Mouse (Mus musculus): Measurements from ENCODE around the gene Trpv4. TPM values are rescaled to one million over a fixed set of nuclear protein-coding genes. Genes with fewer than 3 reads are reported as not detected.

Gene Trpv4
- polyA plus RNA-seq (2015; fragmentation: Nextera tagmentation; extraction: Ambion mirVana) = 0.44 and 0.53 TPM in 2 replicates

- peak within 1 kb of the TSS; percentile 45 for H3K4me3 ChIP-seq (ENCODE audit: low read depth, low read length)
- no peak for ATAC-seq (ENCODE audit: low read depth)
- peaks cover 38% of the 10 kb centered on the region for H3K27me3 ChIP-seq (ENCODE audit: control insufficient read depth, insufficient read depth, low read depth, low read length)
- no peak within 1 kb of the TSS for H3K27ac ChIP-seq (ENCODE audit: low read length)
- H3K9ac ChIP-seq (ENCODE audit: low read depth, low read length) = peak within 1 kb of the TSS; percentile 24; the same call in 1 of the 2 replicates
- peaks cover 3% of the 10 kb centered on the region for H3K4me1 ChIP-seq (ENCODE audit: control insufficient read depth, low read depth, low read length)
- no peaks in the 10 kb centered on the region for H3K36me3 ChIP-seq (ENCODE audit: control insufficient read depth, insufficient read depth)
- WGBS (ENCODE audit: insufficient replicate concordance) = 2% methylated on average over 45 of the region's 47 CpGs
- H3K9me3 ChIP-seq (replicated peaks; ENCODE audit: control insufficient read depth, low read length) = no peaks in the 10 kb centered on the region
- H3K4me2 ChIP-seq (ENCODE audit: low read depth, low read length) = peak within 1 kb of the TSS; percentile 57
Measured at GRCm38 (mm10) chr5:114658255-114658654, at the start of gene Trpv4. Trpv4 (minus strand) TSS chr5:114658421.

DNA sequence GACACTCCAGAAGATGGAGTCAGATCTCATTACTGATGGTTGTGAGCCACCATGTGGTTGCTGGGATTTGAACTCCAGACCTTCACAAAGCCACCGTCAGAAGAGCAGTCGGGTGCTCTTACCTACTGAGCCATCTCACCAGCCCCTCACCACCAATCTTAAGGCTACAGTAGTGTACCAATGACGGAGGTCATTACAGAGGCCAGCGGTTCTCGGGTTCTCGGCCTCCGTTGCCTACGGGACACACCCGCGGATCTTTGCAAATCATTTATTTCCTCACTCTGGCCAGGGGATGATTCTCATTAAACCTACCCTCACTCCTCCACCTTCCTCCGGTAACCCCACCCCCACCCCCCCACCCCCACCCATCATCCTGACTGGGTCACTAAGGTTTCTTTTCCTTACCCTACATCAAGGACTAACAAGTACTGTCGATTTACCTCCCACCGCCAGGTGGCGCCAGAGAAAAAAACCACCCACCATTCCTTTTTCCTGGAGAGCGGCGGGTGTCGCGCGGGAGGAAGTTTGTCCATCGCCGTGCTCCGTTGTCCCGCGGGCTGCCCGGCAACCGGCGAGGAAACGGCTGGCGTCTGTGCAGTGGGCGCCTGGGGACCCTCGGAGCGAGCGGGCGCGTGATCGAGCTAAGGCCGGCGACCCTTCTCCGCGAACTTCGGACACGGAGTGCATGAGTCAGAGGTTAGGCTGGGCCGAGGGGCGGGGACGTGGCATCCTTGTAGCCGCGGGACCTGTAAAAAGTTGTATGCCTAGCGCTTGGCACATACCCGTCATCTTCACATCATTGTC, 49.2 kb upstream of the Trpv4 start, which contains the start of gene Tchp:
Gene Tchp (plus strand): TSS at position 496 of the 804 bp plus-strand sequence.
- Histone ChIP-seq H3K9ac (ENCODE audit: low read depth, low read length) (peak within 1 kb of the TSS; percentile 85), H3K27me3 (ENCODE audit: control insufficient read depth, insufficient read depth, low read depth, low read length) (no peaks in the 10 kb centered on the region), H3K4me2 (ENCODE audit: low read depth, low read length) (peak within 1 kb of the TSS; percentile 87), H3K36me3 (ENCODE audit: control insufficient read depth, insufficient read depth) (peaks cover 7% of the 10 kb centered on the region; the same call in 1 of the 2 replicates), H3K4me1 (ENCODE audit: control insufficient read depth, low read depth, low read length) (peaks cover 17% of the 10 kb centered on the region), H3K9me3 (replicated peaks; ENCODE audit: control insufficient read depth, low read length) (no peaks in the 10 kb centered on the region), H3K4me3 (ENCODE audit: low read depth, low read length) (peak within 1 kb of the TSS; percentile 95), H3K27ac (ENCODE audit: low read length) (no peak within 1 kb of the TSS)
- ATAC-seq (ENCODE audit: low read depth) = peak; percentile 66
- 5% methylated on average over 49 of the region's 49 CpGs for WGBS (ENCODE audit: insufficient replicate concordance)

DNA sequence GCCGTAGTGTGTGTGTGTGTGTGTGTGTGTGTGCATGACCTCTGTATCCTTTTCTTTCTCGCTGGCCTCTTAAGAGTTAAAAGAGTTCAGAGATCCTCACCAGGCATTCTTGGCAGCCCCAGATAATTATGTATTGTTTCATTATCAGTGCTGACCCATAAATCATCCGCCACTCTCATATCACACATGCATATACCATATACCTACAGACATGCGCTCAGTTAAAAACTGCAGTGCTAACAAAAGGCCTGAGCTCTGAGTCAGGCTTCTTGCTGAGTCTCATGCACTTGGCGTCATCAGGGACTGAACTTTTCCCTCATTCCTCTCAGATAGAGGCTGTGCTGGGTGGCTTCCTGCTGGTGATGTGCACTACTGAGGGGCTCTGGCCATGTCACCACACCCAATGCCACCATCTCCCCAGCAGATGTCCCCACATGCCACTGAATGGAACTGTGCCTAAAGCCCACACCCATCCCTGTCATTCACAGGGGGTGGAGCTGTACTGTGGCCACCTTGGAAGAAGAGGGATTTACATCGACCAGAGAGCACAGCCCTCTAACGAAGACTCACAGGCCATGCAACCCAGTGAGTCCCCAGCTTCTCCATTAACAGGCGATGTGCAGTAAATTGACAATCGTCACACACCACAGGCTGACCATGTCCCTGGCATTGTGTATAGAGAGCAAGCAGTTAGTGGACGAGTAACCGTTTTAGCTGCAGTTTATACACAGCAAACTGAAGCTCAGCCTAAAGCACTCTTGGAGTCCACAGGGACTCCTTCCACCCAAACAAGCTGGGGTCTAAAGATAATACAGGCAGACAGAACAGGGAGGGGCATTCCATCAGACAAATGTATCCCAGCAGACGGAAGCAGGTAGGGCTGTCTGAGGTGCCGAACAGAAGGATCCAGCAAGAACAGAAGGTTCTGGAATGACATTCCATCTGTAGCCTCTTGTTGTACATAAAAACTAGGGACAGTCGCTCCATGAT, 44.5 kb upstream of the Trpv4 start:
- H3K36me3 ChIP-seq (ENCODE audit: control insufficient read depth, insufficient read depth) = no peaks in the 10 kb centered on the region
- H3K9me3 ChIP-seq (replicated peaks; ENCODE audit: control insufficient read depth, low read length) = no peaks in the 10 kb centered on the region
- no peak overlapping the region for H3K4me2 ChIP-seq (ENCODE audit: low read depth, low read length)
- H3K9ac ChIP-seq (ENCODE audit: low read depth, low read length) = no peak overlapping the region
- no peak overlapping the region for H3K27ac ChIP-seq (ENCODE audit: low read length)
- no peaks in the 10 kb centered on the region for H3K27me3 ChIP-seq (ENCODE audit: control insufficient read depth, insufficient read depth, low read depth, low read length)
- ATAC-seq (ENCODE audit: low read depth) = peak; percentile 65
- WGBS (ENCODE audit: insufficient replicate concordance) = 31% methylated on average over 14 of the region's 14 CpGs
- H3K4me3 ChIP-seq (ENCODE audit: low read depth, low read length) = no peak overlapping the region
- H3K4me1 ChIP-seq (ENCODE audit: control insufficient read depth, low read depth, low read length) = peaks cover 12% of the 10 kb centered on the region

- 15% methylated on average over 7 of the region's 7 CpGs for WGBS (ENCODE audit: insufficient replicate concordance)
- H3K36me3 ChIP-seq (ENCODE audit: control insufficient read depth, insufficient read depth) = no peaks in the 10 kb centered on the region
- peaks cover 12% of the 10 kb centered on the region for H3K4me1 ChIP-seq (ENCODE audit: control insufficient read depth, low read depth, low read length)
- ATAC-seq (ENCODE audit: low read depth) = peak; percentile 22; the same call in 1 of the 2 replicates
- no peak overlapping the region for H3K27ac ChIP-seq (ENCODE audit: low read length)
- H3K4me3 ChIP-seq (ENCODE audit: low read depth, low read length) = no peak overlapping the region
- H3K4me2 ChIP-seq (ENCODE audit: low read depth, low read length) = no peak overlapping the region
- no peak overlapping the region for H3K9ac ChIP-seq (ENCODE audit: low read depth, low read length)
- no peaks in the 10 kb centered on the region for H3K27me3 ChIP-seq (ENCODE audit: control insufficient read depth, insufficient read depth, low read depth, low read length)
- H3K9me3 ChIP-seq (replicated peaks; ENCODE audit: control insufficient read depth, low read length) = no peaks in the 10 kb centered on the region
Measured at GRCm38 (mm10) chr5:114699015-114699414, 40.8 kb upstream of the Trpv4 start.

DNA sequence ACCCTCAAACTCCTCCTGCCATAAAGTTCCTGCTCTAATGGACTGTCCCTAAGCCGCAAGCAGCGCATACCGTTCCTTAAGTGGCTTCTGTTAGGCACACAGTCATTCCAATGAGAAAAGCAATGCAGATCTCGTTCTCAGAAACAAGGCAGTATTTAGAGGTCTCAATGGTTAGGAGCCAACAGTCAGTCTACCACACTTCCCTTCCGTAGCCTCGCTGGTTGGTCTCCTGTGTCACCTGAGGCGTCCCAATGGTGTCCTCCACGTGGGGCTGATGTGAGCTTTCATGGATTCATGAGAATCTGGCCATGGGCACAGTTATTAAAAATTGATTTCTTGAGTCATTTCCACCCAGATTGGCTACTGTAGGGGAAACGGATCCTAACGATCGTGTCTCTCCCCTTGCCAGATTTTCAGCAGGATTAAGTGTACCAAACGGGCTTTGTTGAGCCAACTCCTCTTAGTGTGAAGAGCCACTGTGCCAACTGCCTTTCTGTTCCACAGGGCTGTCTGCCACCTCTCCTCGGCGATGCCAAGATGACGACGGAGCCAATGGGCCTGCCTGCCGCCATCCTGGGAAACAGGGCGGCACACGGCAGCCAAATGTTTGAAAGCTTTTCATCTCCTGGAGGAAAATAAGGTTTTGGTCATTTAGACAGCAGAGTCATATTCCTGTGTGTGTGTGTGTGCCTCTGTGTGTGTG, 40.0 kb upstream of the Trpv4 start:
- Histone ChIP-seq H3K9ac (ENCODE audit: low read depth, low read length) (no peak overlapping the region), H3K4me3 (ENCODE audit: low read depth, low read length) (no peak overlapping the region), H3K27ac (ENCODE audit: low read length) (no peak overlapping the region), H3K27me3 (ENCODE audit: control insufficient read depth, insufficient read depth, low read depth, low read length) (no peaks in the 10 kb centered on the region), H3K4me1 (ENCODE audit: control insufficient read depth, low read depth, low read length) (peaks cover 10% of the 10 kb centered on the region), H3K4me2 (ENCODE audit: low read depth, low read length) (no peak overlapping the region), H3K36me3 (ENCODE audit: control insufficient read depth, insufficient read depth) (no peaks in the 10 kb centered on the region), H3K9me3 (replicated peaks; ENCODE audit: control insufficient read depth, low read length) (no peaks in the 10 kb centered on the region)
- WGBS (ENCODE audit: insufficient replicate concordance) = 78% methylated on average over 19 of the region's 19 CpGs
- no peak for ATAC-seq (ENCODE audit: low read depth)

GRCm38 (mm10) chr5:114696939-114697338, 38.7 kb upstream of the Trpv4 start:
- 66% methylated on average over 17 of the region's 17 CpGs for WGBS (ENCODE audit: insufficient replicate concordance)

GRCm38 (mm10) chr5:114695775-114696174, 37.6 kb upstream of the Trpv4 start:
- Histone ChIP-seq H3K9ac (ENCODE audit: low read depth, low read length) (no peak overlapping the region), H3K4me3 (ENCODE audit: low read depth, low read length) (no peak overlapping the region), H3K4me2 (ENCODE audit: low read depth, low read length) (no peak overlapping the region), H3K27me3 (ENCODE audit: control insufficient read depth, insufficient read depth, low read depth, low read length) (no peaks in the 10 kb centered on the region), H3K27ac (ENCODE audit: low read length) (no peak overlapping the region), H3K4me1 (ENCODE audit: control insufficient read depth, low read depth, low read length) (peaks cover 5% of the 10 kb centered on the region), H3K9me3 (replicated peaks; ENCODE audit: control insufficient read depth, low read length) (no peaks in the 10 kb centered on the region), H3K36me3 (ENCODE audit: control insufficient read depth, insufficient read depth) (no peaks in the 10 kb centered on the region)
- 53% methylated on average over 5 of the region's 5 CpGs for WGBS (ENCODE audit: insufficient replicate concordance)
- no peak for ATAC-seq (ENCODE audit: low read depth)

More at GRCm38 (mm10) chr5:114696939-114697338, 38.7 kb upstream of the Trpv4 start:
- Histone ChIP-seq H3K36me3 (ENCODE audit: control insufficient read depth, insufficient read depth) (no peaks in the 10 kb centered on the region), H3K4me2 (ENCODE audit: low read depth, low read length) (no peak overlapping the region), H3K27ac (ENCODE audit: low read length) (no peak overlapping the region), H3K4me3 (ENCODE audit: low read depth, low read length) (no peak overlapping the region), H3K4me1 (ENCODE audit: control insufficient read depth, low read depth, low read length) (no peaks in the 10 kb centered on the region), H3K9ac (ENCODE audit: low read depth, low read length) (no peak overlapping the region), H3K27me3 (ENCODE audit: control insufficient read depth, insufficient read depth, low read depth, low read length) (no peaks in the 10 kb centered on the region), H3K9me3 (replicated peaks; ENCODE audit: control insufficient read depth, low read length) (no peaks in the 10 kb centered on the region)
- no peak for ATAC-seq (ENCODE audit: low read depth)
